Comparison of ENCODE assay signal across 13 mouse cellular contexts in the genomic region with DNA sequence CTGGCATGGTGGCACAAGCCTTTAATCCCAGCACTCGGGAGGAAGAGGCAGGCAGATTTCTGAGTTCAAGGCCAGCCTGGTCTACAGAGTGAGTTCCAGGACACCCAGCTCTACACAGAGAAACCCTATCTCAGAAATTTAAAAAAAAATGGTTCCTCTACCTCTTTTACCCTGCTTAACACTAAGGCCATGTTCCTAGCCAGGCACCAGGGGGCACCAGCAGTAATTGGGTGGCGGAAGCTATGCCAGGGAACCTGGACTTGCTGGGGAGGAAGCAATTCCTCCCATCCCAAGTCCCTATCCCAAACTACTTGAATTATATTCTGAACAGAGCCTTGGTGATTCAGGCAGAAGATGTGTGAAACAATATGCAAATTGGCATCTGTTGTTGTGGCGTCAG. TPM values are rescaled to one million over a fixed set of nuclear protein-coding genes. Genes with fewer than 3 reads are reported as not detected.
A peak's percentile ranks its signal among the peaks of the same experiment; 100 is the strongest.
DNase-seq lines count a peak whose midpoint lies in the region; ATAC-seq and TF ChIP-seq lines count a peak whose summit lies in the region.
"Had no signal": no experiment of that assay in that cellular context is flagged by ENCODE, and none has a peak within 500 bp of the region (broad histone marks: within the 10 kb centered on the region; RNA-seq: fewer than 3 reads in every experiment).

No protein-coding gene starts in this region.

- no peaks in the 10 kb centered on the region for H3K36me3 ChIP-seq in forebrain, postnatal 0 days (ENCODE audit: insufficient read depth)
- no peaks in the 10 kb centered on the region for H3K36me3 ChIP-seq in forebrain, embryonic 12.5 days (replicated peaks)
- no peaks in the 10 kb centered on the region for H3K36me3 ChIP-seq in liver, postnatal 0 days (replicated peaks; ENCODE audit: insufficient read depth, low read length)
- H3K36me3 ChIP-seq: stomach, embryonic 15.5 days had no signal

- no peaks in the 10 kb centered on the region for H3K27me3 ChIP-seq in forebrain, postnatal 0 days (ENCODE audit: insufficient read depth, low read length)
- peaks cover 4% of the 10 kb centered on the region for H3K27me3 ChIP-seq in forebrain, embryonic 12.5 days
- H3K27me3 ChIP-seq in liver, postnatal 0 days (ENCODE audit: insufficient read depth, low read length), result 0 out of 2 replicates have a peak, but pooled peaks cover 5% of the 10 kb centered on the region
- H3K27me3 ChIP-seq: stomach, embryonic 15.5 days had no signal

- no peaks in the 10 kb centered on the region for H3K9me3 ChIP-seq in forebrain, postnatal 0 days (ENCODE audit: low read length)
- H3K9me3 ChIP-seq in forebrain, embryonic 12.5 days, result no peaks in the 10 kb centered on the region
- no peaks in the 10 kb centered on the region for H3K9me3 ChIP-seq in liver, postnatal 0 days (ENCODE audit: low read length)
- H3K9me3 ChIP-seq: stomach, embryonic 15.5 days had no signal

- peaks cover 15% of the 10 kb centered on the region; the same call in 1 of the 2 replicates for H3K4me1 ChIP-seq in forebrain, postnatal 0 days (ENCODE audit: insufficient read depth)
- H3K4me1 ChIP-seq in forebrain, embryonic 12.5 days, result peaks cover 16% of the 10 kb centered on the region
- H3K4me1 ChIP-seq in liver, postnatal 0 days (ENCODE audit: insufficient read depth), result no peaks in the 10 kb centered on the region
- H3K4me1 ChIP-seq in cortical plate, adult 2 months (ENCODE audit: control insufficient read depth, insufficient read depth, low read length), result peaks cover 2% of the 10 kb centered on the region; the same call in 1 of the 2 replicates

- 80% methylated on average over 3 of the region's 3 CpGs for WGBS in forebrain, postnatal 0 days
- WGBS in forebrain, embryonic 12.5 days, result 75% methylated on average over 3 of the region's 3 CpGs
- 72% methylated on average over 3 of the region's 3 CpGs for WGBS in liver, postnatal 0 days (ENCODE audit: insufficient replicate concordance)

- H3K27ac ChIP-seq in forebrain, postnatal 0 days (ENCODE audit: low read depth, low read length), result no peak overlapping the region
- no peak overlapping the region for H3K27ac ChIP-seq in forebrain, embryonic 12.5 days
- no peak overlapping the region for H3K27ac ChIP-seq in liver, postnatal 0 days (ENCODE audit: low read depth)
- H3K27ac ChIP-seq in cortical plate, adult 2 months (ENCODE audit: insufficient read depth, low read length), result no peak overlapping the region
- H3K27ac ChIP-seq: stomach, embryonic 15.5 days had no signal

- no peak for DNase-seq in forebrain, postnatal 0 days
- DNase-seq in liver, postnatal 0 days, result no peak
- DNase-seq in liver, result no peak
- peak; percentile 22 for DNase-seq in A20 (ENCODE audit: low read depth, low spot score)
- DNase-seq in T-cell, adult 2 months (ENCODE audit: low spot score), result no peak
- DNase-seq in right cerebral cortex, postnatal 36 days (ENCODE audit: low spot score in 2 of 2), result no peak
- DNase-seq: embryo, embryonic 11 days; kidney, adult 11 months had no signal

- ATAC-seq in forebrain, postnatal 0 days, result no peak
- no peak for ATAC-seq in forebrain, embryonic 12.5 days (ENCODE audit: low FRiP score)
- ATAC-seq in liver, postnatal 0 days, result no peak

- TF ChIP-seq CTCF in forebrain, postnatal 0 days (IDR thresholded peaks at IDR 0.05; ENCODE audit: low read depth), result peak; percentile 29; the same call in 1 of the 2 replicates
- TF ChIP-seq CTCF in liver, postnatal 0 days (IDR thresholded peaks at IDR 0.05; ENCODE audit: low read depth), result peak; percentile 44
- 0 out of 2 replicates have a peak, but pooled peaks have one; percentile 20 for TF ChIP-seq CTCF in cortical plate, adult 2 months (IDR thresholded peaks at IDR 0.05; ENCODE audit: extremely low read depth, insufficient read depth, low read length)

- TF ChIP-seq EP300 in liver, postnatal 0 days (IDR thresholded peaks at IDR 0.05; ENCODE audit: low read depth), result no peak

- H3K4me3 ChIP-seq in forebrain, postnatal 0 days (ENCODE audit: low read depth, low read length), result no peak overlapping the region
- H3K4me3 ChIP-seq in forebrain, embryonic 12.5 days (replicated peaks), result no peak overlapping the region
- no peak overlapping the region for H3K4me3 ChIP-seq in liver, postnatal 0 days (ENCODE audit: low read depth, low read length)
- no peak overlapping the region for H3K4me3 ChIP-seq in cortical plate, adult 2 months (ENCODE audit: insufficient read depth, low read length)
- H3K4me3 ChIP-seq: stomach, embryonic 15.5 days had no signal

- no peak overlapping the region for H3K9ac ChIP-seq in forebrain, postnatal 0 days
- no peak overlapping the region for H3K9ac ChIP-seq in forebrain, embryonic 12.5 days
- no peak overlapping the region for H3K9ac ChIP-seq in liver, postnatal 0 days (replicated peaks)
- H3K9ac ChIP-seq: stomach, embryonic 15.5 days had no signal

- TF ChIP-seq POLR2A in cortical plate, adult 2 months (IDR thresholded peaks at IDR 0.05; ENCODE audit: extremely low read depth, insufficient read depth, low read length), result no peak

- H3K4me2 ChIP-seq in forebrain, postnatal 0 days (ENCODE audit: low read depth), result no peak overlapping the region
- no peak overlapping the region for H3K4me2 ChIP-seq in forebrain, embryonic 12.5 days
- H3K4me2 ChIP-seq in liver, postnatal 0 days (ENCODE audit: low read depth, low read length), result no peak overlapping the region
- H3K4me2 ChIP-seq: stomach, embryonic 15.5 days had no signal

RNA-seq across cellular contexts. Expression of a gene that starts 9.8 kb away (rescaled TPM):
- total RNA-seq in forebrain, postnatal 0 days (2014; rRNA removed), result 11.5 and 13.6 TPM in 2 replicates
- 3.0 and 5.1 TPM in 2 replicates for polyA plus RNA-seq in forebrain, postnatal 0 days (2015; fragmentation: Nextera tagmentation; extraction: Ambion mirVana)
- polyA plus RNA-seq in forebrain, embryonic 12.5 days (2016; fragmentation: Nextera tagmentation; extraction: Ambion mirVana), result 2.0 and 2.3 TPM in 2 replicates
- polyA plus RNA-seq in liver, postnatal 0 days (2015; fragmentation: Nextera tagmentation; extraction: Ambion mirVana), result 0.04 TPM in 2 replicates
- polyA plus RNA-seq in cortical plate, adult 2 months (2012; rRNA removed), result 9.5 and 10.9 TPM in 2 replicates
- total RNA-seq: hematopoietic stem cell, adult 5-6 weeks; monocyte, adult 5-6 weeks had no signal
